Mouse (Mus musculus) naive thymus-derived CD4-positive, alpha-beta T cell, adult 2 months (primary cell): ENCODE measurements at regions not wholly inside any gene's neighbourhood (a gene's known extent, or its start where the extent isn't known, plus 50 kb on each side); places are given as distances from the start of the nearest gene placed in this dataset.

Experiments
- DNase-seq: peaks from one replicate; pipeline ENCODE4 v3.0.0-alpha.2; 2011; ENCODE audit warnings: low read depth

DNA sequence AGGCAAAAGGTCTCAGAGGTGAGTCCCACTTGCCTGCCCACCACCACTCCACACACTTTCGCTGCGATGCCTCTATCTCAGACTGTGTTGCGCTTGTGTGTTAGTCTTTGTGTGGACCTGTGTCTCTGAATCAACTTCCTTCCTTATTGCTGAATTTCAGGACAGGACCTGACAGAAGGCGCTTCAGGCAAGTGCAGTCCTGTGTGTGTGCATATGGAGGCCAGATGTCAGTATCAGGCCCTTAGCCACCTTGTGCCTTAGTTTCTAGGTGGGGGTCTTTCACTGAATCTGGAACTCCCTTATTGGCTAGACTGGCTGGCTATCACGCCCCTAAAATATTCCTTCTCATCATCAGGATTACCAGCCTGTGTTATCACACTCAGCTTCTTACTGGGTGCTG lies 391.6 kb upstream of the Zmiz1 start:
- DNase-seq: no peak

GRCm38 (mm10) chr14:25068430-25068829 lies 390.6 kb upstream of the Zmiz1 start:
- DNase-seq: no peak

DNA sequence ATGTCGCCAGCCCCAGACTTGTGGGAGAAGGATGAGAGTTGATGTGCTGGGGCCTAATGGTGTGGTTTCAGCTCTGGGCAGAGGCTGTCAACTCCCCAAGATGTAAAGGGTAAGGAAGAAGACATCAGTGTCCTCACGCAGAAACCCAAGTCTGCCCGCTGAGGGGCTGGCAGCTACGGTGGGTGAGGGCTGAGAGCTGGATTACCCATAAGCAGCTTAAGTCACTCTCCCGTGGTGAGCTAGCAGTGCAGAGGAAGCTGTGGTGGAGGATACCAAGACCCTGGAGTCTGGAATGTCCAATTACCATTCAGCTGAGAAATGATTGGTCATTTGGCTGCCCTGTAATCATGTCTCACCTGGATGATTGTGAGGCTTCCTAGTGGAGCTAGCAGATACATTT lies 385.8 kb upstream of the Zmiz1 start:
- DNase-seq: no peak

- DNase-seq: no peak
Measured at GRCm38 (mm10) chr14:25074022-25074800, 384.8 kb upstream of the Zmiz1 start.

- DNase-seq: no peak
Measured at GRCm38 (mm10) chr14:25074891-25075290, 384.1 kb upstream of the Zmiz1 start.

GRCm38 (mm10) chr14:25080431-25080830 lies 378.6 kb upstream of the Zmiz1 start:
- no peak for DNase-seq

- DNase-seq: no peak
Measured at GRCm38 (mm10) chr14:25083847-25084246, 375.1 kb upstream of the Zmiz1 start.

GRCm38 (mm10) chr14:25096786-25097185 lies 362.2 kb upstream of the Zmiz1 start:
- no peak for DNase-seq

- DNase-seq: no peak
Measured at GRCm38 (mm10) chr14:25105391-25105790, 353.6 kb upstream of the Zmiz1 start.

DNA sequence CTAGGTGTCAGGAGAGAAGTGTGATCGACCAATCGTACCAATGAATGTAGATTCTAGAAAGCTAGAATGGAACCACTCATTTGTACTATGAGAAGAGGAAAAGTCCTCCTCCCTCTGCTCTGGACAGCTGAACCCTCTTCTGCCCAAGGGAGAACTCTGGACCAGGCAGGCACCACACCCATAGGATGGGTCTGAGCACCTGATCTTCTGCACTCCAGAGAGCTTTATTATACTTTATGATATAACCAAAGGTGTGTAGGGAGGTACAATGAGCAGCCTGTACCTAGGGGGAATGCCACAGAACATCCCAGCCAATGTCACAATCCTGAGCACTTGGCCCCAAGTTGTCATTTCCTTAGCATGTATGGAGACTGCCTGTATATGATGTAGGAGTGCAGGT lies 352.5 kb upstream of the Zmiz1 start:
- no peak for DNase-seq

DNA sequence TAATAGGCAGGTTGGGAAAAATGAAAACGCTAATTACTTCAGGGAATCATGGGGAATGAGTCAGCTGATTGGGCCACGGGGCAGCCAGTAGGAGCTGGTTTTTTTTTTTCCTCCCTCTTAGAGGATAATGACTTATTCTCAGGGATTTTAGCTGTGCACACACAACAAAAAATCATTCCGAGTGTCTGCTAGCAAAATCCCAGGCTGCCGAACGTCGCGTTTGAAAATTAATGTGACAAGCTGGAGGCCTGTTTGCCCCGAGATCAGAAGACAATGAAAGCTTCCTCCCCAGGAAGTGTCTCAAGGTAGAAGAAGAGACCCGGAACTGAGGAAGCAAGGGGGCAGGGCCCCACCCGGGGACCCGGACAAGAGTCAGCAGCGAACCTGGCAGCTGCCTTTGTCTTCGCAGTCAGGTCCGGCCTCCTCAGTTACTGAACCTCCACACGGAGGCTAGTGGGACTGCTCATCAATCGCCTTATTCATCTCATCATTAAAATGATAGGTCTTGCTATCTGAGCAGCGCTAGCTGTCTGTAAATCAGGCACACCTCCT lies 350.8 kb upstream of the Zmiz1 start:
- peak; percentile 72 for DNase-seq

DNA sequence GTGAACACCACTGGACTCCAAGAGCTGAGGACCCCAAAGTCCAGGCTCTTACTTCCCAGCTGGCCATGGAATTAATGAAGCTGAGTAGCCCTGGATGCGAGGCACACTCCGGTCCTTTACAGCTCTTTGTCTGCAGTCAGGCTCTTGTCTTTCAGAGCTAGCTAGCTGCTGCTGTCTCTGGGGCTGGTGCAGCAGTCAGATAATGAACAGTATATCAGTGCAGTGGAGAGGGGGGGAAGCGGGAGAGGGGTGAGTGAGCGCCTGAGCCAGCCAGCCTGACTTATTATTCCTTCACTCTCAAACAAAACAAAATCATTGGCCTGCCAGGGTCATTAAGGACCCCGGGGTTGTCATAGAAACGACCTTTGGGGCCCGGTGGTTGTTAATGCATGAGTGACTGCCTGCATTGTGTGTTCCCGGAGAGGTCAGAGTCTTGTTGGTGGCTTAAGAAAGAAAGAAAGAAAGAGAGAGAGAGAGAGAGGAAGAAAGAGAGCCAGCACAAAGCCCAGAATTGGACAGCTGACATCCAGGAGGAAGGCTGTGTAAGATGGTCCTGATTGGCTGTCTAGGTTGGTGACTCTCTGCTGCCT lies 350.2 kb upstream of the Zmiz1 start:
- no peak for DNase-seq

GRCm38 (mm10) chr14:25109691-25110090 lies 349.3 kb upstream of the Zmiz1 start:
- no peak for DNase-seq

DNA sequence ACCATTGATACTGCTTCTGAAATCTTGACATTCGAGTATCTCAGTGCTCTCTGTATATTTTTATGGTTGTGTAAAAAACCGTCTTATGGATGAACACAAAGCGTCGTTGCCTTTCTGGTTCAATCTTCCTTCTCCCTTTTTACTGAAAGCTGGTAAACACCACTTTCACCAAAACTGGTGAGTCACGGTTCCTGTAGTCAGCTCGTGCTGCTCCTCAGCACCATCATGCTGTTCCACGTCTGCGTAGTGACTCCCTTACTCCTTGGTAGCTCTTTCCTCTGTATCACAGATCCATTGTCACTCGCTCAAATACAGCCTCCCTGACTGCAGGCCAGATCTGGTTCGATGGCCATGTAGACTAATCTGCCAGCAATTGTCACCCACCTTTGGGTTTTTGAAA lies 346.2 kb upstream of the Zmiz1 start:
- DNase-seq: no peak

GRCm38 (mm10) chr14:25113326-25113725 lies 345.7 kb upstream of the Zmiz1 start:
- no peak for DNase-seq

DNA sequence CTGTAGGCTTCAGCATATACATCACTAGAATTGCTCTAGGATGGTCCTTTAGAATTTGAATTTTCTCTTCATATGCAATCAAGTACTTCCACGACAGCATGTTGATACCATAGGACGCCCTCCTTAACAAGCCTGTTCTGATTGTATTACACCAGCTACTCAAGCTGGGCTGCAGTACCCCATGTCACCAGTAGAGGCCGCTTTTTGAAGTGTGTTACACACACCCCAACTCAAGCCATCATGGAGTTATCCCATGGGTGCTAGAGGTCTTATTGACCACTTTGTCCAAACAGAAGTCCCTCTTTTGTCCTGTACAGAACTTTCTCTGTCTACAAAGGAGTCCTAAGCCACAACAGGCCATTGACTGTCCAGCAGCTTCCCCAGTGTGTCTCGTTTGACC lies 342.6 kb upstream of the Zmiz1 start:
- DNase-seq: peak; percentile 81

GRCm38 (mm10) chr14:25119999-25120398 lies 339.0 kb upstream of the Zmiz1 start:
- no peak for DNase-seq

- DNase-seq: no peak
Measured at GRCm38 (mm10) chr14:25120506-25120905, 338.5 kb upstream of the Zmiz1 start.

DNA sequence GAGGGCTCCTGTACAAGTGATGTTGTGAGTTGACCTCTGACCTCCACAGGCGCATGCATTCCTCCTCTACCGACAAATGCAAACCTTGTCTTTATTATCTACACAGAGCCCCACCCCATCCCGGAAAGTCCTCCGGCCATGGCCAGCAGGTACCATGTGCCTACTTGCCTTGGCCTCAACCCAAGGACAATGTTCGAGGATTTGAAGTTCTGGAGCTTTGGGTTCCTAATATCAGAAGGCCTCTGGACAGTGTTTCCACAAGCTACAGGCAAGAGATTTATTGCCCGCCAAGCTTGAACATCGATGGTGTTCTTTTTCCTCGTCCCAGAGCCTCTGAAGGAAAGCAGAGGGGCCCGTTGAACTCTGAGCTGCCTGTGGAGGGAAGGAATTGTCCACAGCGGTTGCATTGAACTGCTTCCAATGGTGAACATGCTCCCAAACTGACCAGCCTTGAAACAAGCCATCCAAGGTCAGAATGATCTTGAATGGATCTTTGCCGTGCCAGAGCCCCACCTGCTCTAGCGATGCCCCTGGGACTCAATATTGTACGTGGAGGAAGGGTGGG lies 335.9 kb upstream of the Zmiz1 start:
- DNase-seq: no peak

- no peak for DNase-seq
Measured at GRCm38 (mm10) chr14:25123541-25124337, 335.2 kb upstream of the Zmiz1 start.

GRCm38 (mm10) chr14:25126544-25126943 lies 332.4 kb upstream of the Zmiz1 start:
- DNase-seq: no peak

- no peak for DNase-seq
Measured at GRCm38 (mm10) chr14:25127544-25128159, 331.3 kb upstream of the Zmiz1 start.
